Mouse (Mus musculus) CH12.LX (cell line): ENCODE results near the gene Ggcx.

ENCODE experiments used
- CTCF ChIP-seq, 2 experiments: IDR thresholded peaks in 1 of 2; conservative IDR thresholded peaks in 1 of 2; 2 replicates each; pipeline ENCODE4 v1.5.1; 2011 to 2012; ENCODE audit warnings: low read depth in 2 of 2, low read length in 2 of 2, improper control_type of control experiment in 1 of 2, inconsistent platforms in 1 of 2, mild to moderate bottlenecking in 1 of 2, moderate library complexity in 1 of 2
- E2F4 ChIP-seq: IDR thresholded peaks from 2 replicates; pipeline ENCODE4 v1.6.1; 2011; ENCODE audit warnings: low read depth, low read length, improper control_type of control experiment; ENCODE audit not compliant: insufficient replicate concordance
- EP300 ChIP-seq: IDR thresholded peaks from 2 replicates; pipeline ENCODE4 v1.6.1; 2011; ENCODE audit warnings: low read length, improper control_type of control experiment
- ETS1 ChIP-seq: conservative IDR thresholded peaks from 2 replicates; pipeline ENCODE4 v1.6.1; 2012; ENCODE audit warnings: low read depth, mild to moderate bottlenecking, inconsistent platforms, low read length, improper control_type of control experiment, moderate library complexity
- HCFC1 ChIP-seq: IDR thresholded peaks from 2 replicates; pipeline ENCODE4 v1.6.1; 2012; ENCODE audit warnings: low read depth, mild to moderate bottlenecking, inconsistent platforms, low read length, improper control_type of control experiment
- IRF4 ChIP-seq: IDR thresholded peaks from 2 replicates; pipeline ENCODE4 v1.6.1; 2014; ENCODE audit warnings: low read depth, mild to moderate bottlenecking, inconsistent platforms, low read length, improper control_type of control experiment
- MAX ChIP-seq: IDR thresholded peaks from 2 replicates; pipeline ENCODE4 v1.6.1; 2011; ENCODE audit warnings: low read length, improper control_type of control experiment
- MXI1 ChIP-seq: IDR thresholded peaks from 2 replicates; pipeline ENCODE4 v1.6.1; 2011; ENCODE audit warnings: mild to moderate bottlenecking, low read depth, low read length, improper control_type of control experiment
- NELFE ChIP-seq: IDR thresholded peaks from 2 replicates; pipeline ENCODE4 v1.6.1; 2011; ENCODE audit warnings: low read depth, low read length, improper control_type of control experiment
- POLR2A ChIP-seq: IDR thresholded peaks from 2 replicates; pipeline ENCODE4 v1.6.1; 2011; ENCODE audit warnings: low read depth, mild to moderate bottlenecking, improper control_type of control experiment, low read length
- SMC3 ChIP-seq: IDR thresholded peaks from 2 replicates; pipeline ENCODE4 v1.6.1; 2011; ENCODE audit warnings: low read depth, low read length, improper control_type of control experiment
- ZC3H11A ChIP-seq: IDR thresholded peaks from 2 replicates; pipeline ENCODE4 v1.6.1; 2012; ENCODE audit warnings: low read depth, mild to moderate bottlenecking, inconsistent platforms, low read length, improper control_type of control experiment

DNA sequence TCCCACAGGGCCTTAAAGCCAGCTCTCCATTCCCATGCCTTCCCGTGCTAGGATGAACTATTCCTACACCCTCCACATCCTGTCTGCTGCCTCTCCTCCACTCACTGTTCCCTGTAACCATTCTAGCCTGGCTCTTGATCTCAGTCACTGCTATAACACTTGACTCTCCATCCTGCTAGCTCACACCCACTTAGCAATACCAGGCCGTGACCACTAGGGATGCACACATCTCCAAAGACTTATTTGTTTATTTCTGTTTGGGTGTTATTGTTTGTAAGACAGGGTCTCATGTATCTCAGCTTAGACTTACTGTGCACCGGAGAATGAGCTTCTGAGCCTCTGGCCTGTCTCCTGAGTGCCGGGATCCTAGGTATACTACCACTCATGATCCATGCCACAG lies 44.6 kb upstream of the Ggcx start:
- TF ChIP-seq POLR2A (no peak), HCFC1 (no peak), EP300 (no peak), CTCF (conservative IDR thresholded peaks at IDR 0.05 in 1 of 2, IDR thresholded peaks at IDR 0.05 in 1 of 2; ENCODE audit: low read depth in 2 of 2, low read length in 2 of 2) (peak in 1 of 2 experiments; percentile 14; a peak in 3 of 4 replicates), MXI1 (no peak), IRF4 (no peak), NELFE (no peak), ZC3H11A (no peak), SMC3 (no peak), E2F4 (no peak), MAX (no peak), ETS1 (no peak)
